Mouse (Mus musculus) midbrain, embryonic 14.5 days (tissue): ENCODE measurements around the gene Ccdc162. TPM values are rescaled to one million over a fixed set of nuclear protein-coding genes. Genes with fewer than 3 reads are reported as not detected.

Source experiments
- ATAC-seq: fragments of 200-750 bp; cut with Nextera tagmentation; 2 replicates; pipeline ENCODE4 v1.8.0; 2017; ENCODE audit warnings: moderate number of reproducible peaks, moderate library complexity; ENCODE audit not compliant: low FRiP score, low TSS enrichment
- DNase-seq: peaks from one replicate; pipeline ENCODE4 v3.0.0-alpha.2; 2015
- H3K27ac ChIP-seq: fragments of 300-500 bp; sonication (generic); replicated peaks from 2 replicates; pipeline ENCODE4 v1.5.1; 2014; ENCODE audit warnings: mild to moderate bottlenecking, low read depth, low read length, moderate library complexity
- H3K27me3 ChIP-seq: fragments of 300-500 bp; sonication (generic); 2 replicates; pipeline ENCODE4 v1.6.1; 2014; ENCODE audit warnings: low read length, control low read depth, mixed read lengths; ENCODE audit not compliant: control insufficient read depth, insufficient read depth
- H3K36me3 ChIP-seq: fragments of 300-500 bp; sonication (generic); 2 replicates; pipeline ENCODE4 v1.6.1; 2014; ENCODE audit warnings: low read length, control low read depth; ENCODE audit not compliant: control insufficient read depth, insufficient read depth
- H3K4me1 ChIP-seq: fragments of 300-500 bp; sonication (generic); 2 replicates; pipeline ENCODE4 v1.6.1; 2014; ENCODE audit warnings: mild to moderate bottlenecking, antibody characterized with exemption, low read length, control low read depth; ENCODE audit not compliant: control insufficient read depth, insufficient read depth
- H3K4me2 ChIP-seq: fragments of 300-500 bp; sonication (generic); 2 replicates; pipeline ENCODE4 v1.6.1; 2014; ENCODE audit warnings: mild to moderate bottlenecking, low read length, moderate library complexity
- H3K4me3 ChIP-seq: fragments of 300-500 bp; sonication (generic); replicated peaks from 2 replicates; pipeline ENCODE4 v1.5.1; 2014; ENCODE audit warnings: low read depth, low read length
- H3K9ac ChIP-seq: fragments of 300-500 bp; sonication (generic); replicated peaks from 2 replicates; pipeline ENCODE4 v1.6.1; 2014; ENCODE audit warnings: mild to moderate bottlenecking, low read length, moderate library complexity
- H3K9me3 ChIP-seq: fragments of 300-500 bp; sonication (generic); 2 replicates; pipeline ENCODE4 v1.6.1; 2016; ENCODE audit warnings: low read length, control low read depth, mixed read lengths; ENCODE audit not compliant: control insufficient read depth
- WGBS: fragments of 180-500 bp; shearing (Covaris S2); extraction: QIAGEN DNeasy Blood & Tissue Kit; methylation state at CpG from one replicate; pipeline ENCODE4 v1.1.7; 2014; 5-methylcytosine and 5-hydroxymethylcytosine counted together
- polyA plus RNA-seq: library from polyadenylated mRNA; unstranded; fragments of >200 nt; fragmentation: Nextera tagmentation; extraction: Ambion mirVana; gene quantifications from 2 replicates; pipeline ENCODE4 v1.2.1, GENCODE M21; 2014

Ccdc162 gene
- polyA plus RNA-seq, 1 experiment from 2014 or later = 0.26 TPM

GRCm38 (mm10) chr10:41684548-41684996, 31.9 kb downstream of the Ccdc162 start:
- H3K36me3 ChIP-seq = no peaks in the 10 kb centered on the region
- H3K27ac ChIP-seq = no peak overlapping the region
- H3K27me3 ChIP-seq = peaks cover 8% of the 10 kb centered on the region; the same call in 1 of the 2 replicates
- ATAC-seq (no peak), DNase-seq (no peak)
- no peak overlapping the region for H3K9ac ChIP-seq
- H3K4me3 ChIP-seq = no peak overlapping the region
- no peak overlapping the region for H3K4me2 ChIP-seq
- H3K9me3 ChIP-seq = no peaks in the 10 kb centered on the region
- WGBS = 7% methylated on average over 21 of the region's 21 CpGs
- H3K4me1 ChIP-seq = no peaks in the 10 kb centered on the region

GRCm38 (mm10) chr10:41682546-41683393, 33.7 kb downstream of the Ccdc162 start:
- ATAC-seq (no peak; the same call in 1 of the 2 replicates), DNase-seq (peak; percentile 92)
- Histone ChIP-seq H3K27me3 (peaks cover 8% of the 10 kb centered on the region; the same call in 1 of the 2 replicates), H3K4me1 (peaks cover 2% of the 10 kb centered on the region; the same call in 1 of the 2 replicates), H3K27ac (no peak overlapping the region), H3K9me3 (no peaks in the 10 kb centered on the region), H3K4me3 (no peak overlapping the region), H3K4me2 (no peak overlapping the region), H3K9ac (no peak overlapping the region), H3K36me3 (no peaks in the 10 kb centered on the region)
- 40% methylated on average over 16 of the region's 16 CpGs for WGBS

- Histone ChIP-seq H3K36me3 (no peaks in the 10 kb centered on the region), H3K27me3 (peaks cover 2% of the 10 kb centered on the region; the same call in 1 of the 2 replicates), H3K4me2 (peak overlapping the region; percentile 39), H3K9ac (peak overlapping the region; percentile 26; the same call in 1 of the 2 replicates), H3K27ac (0 out of 2 replicates have a peak overlapping the region, but pooled peaks have one; percentile 26), H3K4me1 (peaks cover 2% of the 10 kb centered on the region; the same call in 1 of the 2 replicates), H3K9me3 (no peaks in the 10 kb centered on the region), H3K4me3 (peak overlapping the region; percentile 4)
- peak; percentile 78 for DNase-seq
- peak; percentile 77 for ATAC-seq
- WGBS = 15% methylated on average over 18 of the region's 18 CpGs
Observed at GRCm38 (mm10) chr10:41678746-41679360, 37.6 kb downstream of the Ccdc162 start.

- Histone ChIP-seq H3K4me2 (no peak overlapping the region), H3K27me3 (no peaks in the 10 kb centered on the region), H3K9ac (no peak overlapping the region), H3K36me3 (no peaks in the 10 kb centered on the region), H3K27ac (no peak overlapping the region), H3K4me3 (no peak overlapping the region), H3K9me3 (no peaks in the 10 kb centered on the region), H3K4me1 (peaks cover 2% of the 10 kb centered on the region; the same call in 1 of the 2 replicates)
- DNase-seq (no peak), ATAC-seq (no peak)
- WGBS = 63% methylated on average over 8 of the region's 8 CpGs
Observed at GRCm38 (mm10) chr10:41677396-41677795, 39.0 kb downstream of the Ccdc162 start.

- no peak for DNase-seq
- Histone ChIP-seq H3K27ac (no peak overlapping the region), H3K36me3 (no peaks in the 10 kb centered on the region), H3K4me2 (no peak overlapping the region), H3K9ac (no peak overlapping the region), H3K9me3 (no peaks in the 10 kb centered on the region), H3K4me1 (peaks cover 2% of the 10 kb centered on the region; the same call in 1 of the 2 replicates), H3K27me3 (no peaks in the 10 kb centered on the region), H3K4me3 (no peak overlapping the region)
- 70% methylated on average over 6 of the region's 6 CpGs for WGBS
- no peak for ATAC-seq
Observed at GRCm38 (mm10) chr10:41676661-41677061, 39.8 kb downstream of the Ccdc162 start.

- 89% methylated on average over 6 of the region's 6 CpGs for WGBS
- no peak for DNase-seq
- Histone ChIP-seq H3K27ac (no peak overlapping the region), H3K4me3 (no peak overlapping the region), H3K4me2 (no peak overlapping the region), H3K4me1 (peaks cover 2% of the 10 kb centered on the region; the same call in 1 of the 2 replicates), H3K9me3 (no peaks in the 10 kb centered on the region), H3K9ac (no peak overlapping the region), H3K27me3 (no peaks in the 10 kb centered on the region), H3K36me3 (no peaks in the 10 kb centered on the region)
- no peak for ATAC-seq
Observed at GRCm38 (mm10) chr10:41675842-41676571, 40.4 kb downstream of the Ccdc162 start.

GRCm38 (mm10) chr10:41675243-41675642, 41.2 kb downstream of the Ccdc162 start:
- Histone ChIP-seq H3K27ac (no peak overlapping the region), H3K9me3 (no peaks in the 10 kb centered on the region), H3K4me1 (peaks cover 2% of the 10 kb centered on the region; the same call in 1 of the 2 replicates), H3K4me2 (no peak overlapping the region), H3K4me3 (no peak overlapping the region), H3K27me3 (no peaks in the 10 kb centered on the region), H3K36me3 (no peaks in the 10 kb centered on the region), H3K9ac (no peak overlapping the region)
- WGBS = 84% methylated on average over 6 of the region's 6 CpGs
- ATAC-seq (no peak), DNase-seq (no peak)

GRCm38 (mm10) chr10:41674362-41674761, 42.1 kb downstream of the Ccdc162 start:
- H3K27ac ChIP-seq = no peak overlapping the region
- 75% methylated on average over 3 of the region's 3 CpGs for WGBS
- no peaks in the 10 kb centered on the region for H3K36me3 ChIP-seq
- H3K4me3 ChIP-seq = no peak overlapping the region
- ATAC-seq (no peak), DNase-seq (no peak)
- no peak overlapping the region for H3K9ac ChIP-seq
- no peaks in the 10 kb centered on the region for H3K9me3 ChIP-seq
- no peak overlapping the region for H3K4me2 ChIP-seq
- H3K27me3 ChIP-seq = no peaks in the 10 kb centered on the region
- H3K4me1 ChIP-seq = peaks cover 2% of the 10 kb centered on the region; the same call in 1 of the 2 replicates
